ENCODE assay signal across 13 mouse cellular contexts in the genomic region with DNA sequence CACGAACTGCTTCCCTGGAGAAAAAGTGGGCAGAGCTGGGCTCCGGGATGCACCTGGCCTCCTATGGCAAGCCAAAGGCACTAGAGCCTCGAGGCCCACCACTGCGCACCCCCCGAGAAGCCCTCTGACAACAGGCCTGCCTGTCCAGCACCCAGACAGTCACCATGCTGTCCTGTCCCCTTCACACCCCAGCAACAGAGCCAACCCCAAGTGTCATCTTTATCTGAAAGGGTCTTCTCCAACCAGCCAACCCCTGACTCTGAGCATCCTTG.
A peak's percentile ranks its signal among the peaks of the same experiment; 100 is the strongest.
DNase-seq lines count a peak whose midpoint lies in the region; ATAC-seq and TF ChIP-seq lines count a peak whose summit lies in the region.
"Had no signal": no experiment of that assay in that cellular context is flagged by ENCODE, and none has a peak within 500 bp of the region (broad histone marks: within the 10 kb centered on the region; RNA-seq: fewer than 3 reads in every experiment).

No protein-coding gene starts in this region.

- H3K27ac ChIP-seq in cerebellum, adult 2 months (ENCODE audit: insufficient read depth, low read length), result peak overlapping the region; percentile 4; the same call in 1 of the 2 replicates
- H3K27ac ChIP-seq in neural tube, embryonic 11.5 days (ENCODE audit: low read depth, low read length), result peak overlapping the region; percentile 62
- H3K27ac ChIP-seq in neural tube, embryonic 15.5 days (replicated peaks), result no peak overlapping the region
- H3K27ac ChIP-seq in limb, embryonic 13.5 days, result no peak overlapping the region
- H3K27ac ChIP-seq: macrophage; neural tube, embryonic 12.5 days had no signal

- no peak for TF ChIP-seq CTCF in cerebellum, adult 2 months (IDR thresholded peaks at IDR 0.05; ENCODE audit: borderline replicate concordance, insufficient read depth, low read depth, low read length)

- no peak overlapping the region for H3K9ac ChIP-seq in neural tube, embryonic 11.5 days (ENCODE audit: low read length)
- H3K9ac ChIP-seq in neural tube, embryonic 15.5 days (replicated peaks), result no peak overlapping the region
- H3K9ac ChIP-seq in limb, embryonic 13.5 days, result no peak overlapping the region
- H3K9ac ChIP-seq: neural tube, embryonic 12.5 days had no signal

- no peaks in the 10 kb centered on the region for H3K27me3 ChIP-seq in cerebellum, adult 2 months (ENCODE audit: control insufficient read depth, insufficient read depth, low read length)
- H3K27me3 ChIP-seq in neural tube, embryonic 11.5 days (ENCODE audit: control insufficient read depth, insufficient read depth, low read length), result no peaks in the 10 kb centered on the region
- H3K27me3 ChIP-seq in neural tube, embryonic 15.5 days (replicated peaks), result no peaks in the 10 kb centered on the region
- H3K27me3 ChIP-seq in limb, embryonic 13.5 days, result no peaks in the 10 kb centered on the region

- no peaks in the 10 kb centered on the region for H3K36me3 ChIP-seq in neural tube, embryonic 11.5 days (ENCODE audit: control insufficient read depth, insufficient read depth, low read length)
- H3K36me3 ChIP-seq in neural tube, embryonic 15.5 days, result no peaks in the 10 kb centered on the region
- no peaks in the 10 kb centered on the region; the same call in 1 of the 2 replicates for H3K36me3 ChIP-seq in limb, embryonic 13.5 days
- H3K36me3 ChIP-seq: neural tube, embryonic 12.5 days had no signal

- no peak for ATAC-seq in neural tube, embryonic 11.5 days (ENCODE audit: insufficient read depth, low FRiP score, low TSS enrichment)
- no peak for ATAC-seq in neural tube, embryonic 15.5 days (ENCODE audit: low FRiP score)
- 0 out of 2 replicates have a peak, but pooled peaks have one; percentile 25 for ATAC-seq in limb, embryonic 13.5 days (ENCODE audit: low FRiP score, low read depth)

- H3K4me3 ChIP-seq in cerebellum, adult 2 months (replicated peaks; ENCODE audit: insufficient read depth, low read depth, low read length), result no peak overlapping the region
- no peak overlapping the region for H3K4me3 ChIP-seq in neural tube, embryonic 11.5 days (ENCODE audit: low read depth, low read length)
- no peak overlapping the region for H3K4me3 ChIP-seq in neural tube, embryonic 15.5 days (replicated peaks)
- no peak overlapping the region for H3K4me3 ChIP-seq in limb, embryonic 13.5 days
- H3K4me3 ChIP-seq: neural tube, embryonic 12.5 days had no signal

- peak in 1 of 2 experiments; percentile 53 for DNase-seq in cerebellum, adult 2 months
- DNase-seq in cerebellum, adult 11-12 months, result no peak
- DNase-seq in neural tube, embryonic 11.5 days (ENCODE audit: low spot score), result no peak
- no peak for DNase-seq in left cerebral cortex, adult 9 months (ENCODE audit: low spot score in 2 of 2)
- no peak for DNase-seq in adrenal gland, adult (ENCODE audit: inconsistent age in 2 of 2, low spot score in 1 of 2)
- no peak for DNase-seq in retina, postnatal 1 day
- DNase-seq: kidney, adult 9 months; layer of hippocampus, adult 9-11 months had no signal

- 20% methylated on average over 5 of the region's 5 CpGs for WGBS in cerebellum, adult 2 months
- 47% methylated on average over 5 of the region's 5 CpGs for WGBS in neural tube, embryonic 11.5 days
- 70% methylated on average over 5 of the region's 5 CpGs for WGBS in neural tube, embryonic 15.5 days
- WGBS in limb, embryonic 13.5 days, result 50% methylated on average over 5 of the region's 5 CpGs

- H3K4me2 ChIP-seq in neural tube, embryonic 11.5 days (ENCODE audit: low read depth), result no peak overlapping the region
- no peak overlapping the region for H3K4me2 ChIP-seq in neural tube, embryonic 15.5 days
- H3K4me2 ChIP-seq in limb, embryonic 13.5 days (replicated peaks), result no peak overlapping the region
- H3K4me2 ChIP-seq: liver, embryonic 11.5 days had no signal

- TF ChIP-seq POLR2A in cerebellum, adult 2 months (IDR thresholded peaks at IDR 0.05; ENCODE audit: borderline replicate concordance, insufficient read depth, low read length), result no peak

- no peaks in the 10 kb centered on the region for H3K9me3 ChIP-seq in neural tube, embryonic 11.5 days (ENCODE audit: control insufficient read depth, low read length)
- no peaks in the 10 kb centered on the region for H3K9me3 ChIP-seq in neural tube, embryonic 15.5 days (replicated peaks)
- no peaks in the 10 kb centered on the region for H3K9me3 ChIP-seq in limb, embryonic 13.5 days
- H3K9me3 ChIP-seq: neural tube, embryonic 12.5 days had no signal

- peaks cover 58% of the 10 kb centered on the region for H3K4me1 ChIP-seq in cerebellum, adult 2 months (ENCODE audit: control insufficient read depth, insufficient read depth, low read length)
- H3K4me1 ChIP-seq in neural tube, embryonic 11.5 days (ENCODE audit: control insufficient read depth, insufficient read depth, low read length), result peaks cover 33% of the 10 kb centered on the region
- H3K4me1 ChIP-seq in neural tube, embryonic 15.5 days, result peaks cover 21% of the 10 kb centered on the region
- peaks cover 56% of the 10 kb centered on the region for H3K4me1 ChIP-seq in limb, embryonic 13.5 days

Comparison
In these comparisons a context has a peak if more than half of its experiments do, and no peak if none do; other contexts are left out.
1. H3K27ac ChIP-seq: peak in cerebellum, adult 2 months (single experiment) and neural tube, embryonic 11.5 days (single experiment); none in neural tube, embryonic 15.5 days (single experiment) and limb, embryonic 13.5 days (single experiment).